Mouse (Mus musculus) small intestine, adult 2 months (tissue): ENCODE measurements around the gene Ipcef1. TPM values are rescaled to one million over a fixed set of nuclear protein-coding genes. Genes with fewer than 3 reads are reported as not detected.
"Not testable (repeated sequence)": the region's sequence is repeated elsewhere in the genome, so short reads cannot be mapped to it uniquely, and the experiment has no call there.

Source experiments
- H3K27ac ChIP-seq: fragments of 200-500 bp; 2 replicates; pipeline ENCODE4 v1.5.1; 2012; ENCODE audit warnings: low read depth, low read length, control low read depth, inconsistent platforms; ENCODE audit not compliant: insufficient read depth
- H3K27me3 ChIP-seq: fragments of 200-500 bp; 2 replicates; pipeline ENCODE4 v1.6.1; 2012; ENCODE audit warnings: mild to moderate bottlenecking, moderate library complexity, low read length, inconsistent platforms; ENCODE audit not compliant: control insufficient read depth, insufficient read depth
- H3K36me3 ChIP-seq: fragments of 200-500 bp; 2 replicates; pipeline ENCODE4 v1.6.1; 2012; ENCODE audit warnings: mild to moderate bottlenecking, low read length, control low read depth, inconsistent platforms; ENCODE audit not compliant: control insufficient read depth, insufficient read depth
- H3K4me1 ChIP-seq: fragments of 200-500 bp; 2 replicates; pipeline ENCODE4 v1.6.1; 2012; ENCODE audit warnings: low read length, inconsistent platforms, mixed read lengths; ENCODE audit not compliant: control insufficient read depth, insufficient read depth, insufficient read length
- H3K4me3 ChIP-seq: fragments of 200-500 bp; 2 replicates; pipeline ENCODE4 v1.5.1; 2012; ENCODE audit warnings: low read depth, mild to moderate bottlenecking, control low read depth, inconsistent platforms, low read length, moderate library complexity
- CTCF ChIP-seq: fragments of 200-500 bp; IDR thresholded peaks from 2 replicates; pipeline ENCODE4 v1.5.1; 2012; ENCODE audit warnings: low read depth, mild to moderate bottlenecking, control low read depth, inconsistent platforms, low read length, moderate library complexity, mixed read lengths; ENCODE audit not compliant: insufficient replicate concordance, insufficient read length; ENCODE audit errors: extremely low read depth
- POLR2A ChIP-seq: fragments of 200-500 bp; IDR thresholded peaks from 2 replicates; pipeline ENCODE4 v1.6.1; 2012; ENCODE audit warnings: low read depth, mild to moderate bottlenecking, control low read depth, inconsistent platforms, low read length, moderate library complexity
- WGBS: fragments of 180-500 bp; shearing (Covaris S2); methylation state at CpG from one replicate; pipeline ENCODE4 v1.1.7; 2018; 5-methylcytosine and 5-hydroxymethylcytosine counted together
- polyA plus RNA-seq: library from polyadenylated mRNA; depleted of rRNA; stranded (reverse); fragments of >200 nt; gene quantifications from 2 replicates; pipeline ENCODE4 v1.2.3, GENCODE M21; 2012

Gene Ipcef1
- polyA plus RNA-seq, 1 experiment: 0.19 TPM

DNA sequence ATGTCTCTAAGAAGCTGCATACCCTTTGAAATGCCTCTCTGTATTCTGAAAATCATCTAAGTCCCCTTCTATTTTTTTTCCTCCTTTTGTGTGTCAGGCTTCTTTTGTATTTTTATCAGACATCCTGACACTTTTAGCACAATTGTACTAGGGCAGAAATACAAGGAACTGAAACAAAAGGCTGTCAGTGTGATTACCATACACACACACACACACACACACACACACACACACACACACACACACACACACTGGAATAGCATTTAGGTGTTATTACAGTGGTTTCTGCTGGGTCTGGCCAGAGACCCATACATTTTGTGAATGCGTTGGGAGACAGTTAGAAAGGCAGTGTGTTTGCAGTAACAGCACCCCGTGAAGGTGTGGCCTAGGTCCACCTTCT lies 18.8 kb downstream of the Ipcef1 start:
- no peaks in the 10 kb centered on the region for H3K27me3 ChIP-seq

GRCm38 (mm10) chr10:7025028-7025427 lies 27.2 kb downstream of the Ipcef1 start:
- Histone ChIP-seq H3K27me3 (no peaks in the 10 kb centered on the region), H3K4me3 (no peak overlapping the region), H3K4me1 (no peaks in the 10 kb centered on the region), H3K27ac (no peak overlapping the region), H3K36me3 (no peaks in the 10 kb centered on the region)
- TF ChIP-seq POLR2A (no peak), CTCF (no peak)
- 76% methylated on average over 1 of the region's 1 CpGs for WGBS

More for the DNA sequence above, 18.8 kb downstream of the Ipcef1 start:
- H3K4me1 ChIP-seq: no peaks in the 10 kb centered on the region
- H3K4me3 ChIP-seq: no peak overlapping the region
- no peaks in the 10 kb centered on the region for H3K36me3 ChIP-seq
- WGBS: 89% methylated on average over 2 of the region's 2 CpGs
- TF ChIP-seq CTCF (no peak), POLR2A (no peak)
- no peak overlapping the region for H3K27ac ChIP-seq

DNA sequence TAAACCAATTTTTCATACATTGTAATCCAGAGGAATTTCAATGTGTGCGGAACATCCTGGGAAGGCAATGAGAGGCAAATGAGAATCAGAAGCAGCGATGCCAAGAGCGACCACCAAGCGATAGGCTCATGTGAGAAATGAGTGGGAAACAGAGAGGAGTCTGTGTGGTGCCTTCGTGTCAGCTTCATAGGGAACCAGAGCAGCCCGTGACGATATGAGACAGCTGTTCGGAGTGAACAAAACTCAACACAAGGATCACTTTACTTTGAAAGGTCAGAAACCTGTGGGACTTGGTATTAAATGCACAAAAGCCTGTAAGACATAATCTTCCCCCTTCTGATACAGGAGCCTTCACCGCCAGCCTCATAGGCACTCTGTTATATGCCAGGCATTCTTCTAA lies 31.7 kb downstream of the Ipcef1 start:
- TF ChIP-seq POLR2A: no peak
- H3K27ac ChIP-seq: no peak overlapping the region
- no peaks in the 10 kb centered on the region for H3K36me3 ChIP-seq
- H3K27me3 ChIP-seq: no peaks in the 10 kb centered on the region
- H3K4me1 ChIP-seq: no peaks in the 10 kb centered on the region
- WGBS: 93% methylated on average over 9 of the region's 9 CpGs
- H3K4me3 ChIP-seq: no peak overlapping the region

GRCm38 (mm10) chr10:7019781-7020386 lies 32.4 kb downstream of the Ipcef1 start:
- Histone ChIP-seq H3K36me3 (no peaks in the 10 kb centered on the region), H3K27me3 (no peaks in the 10 kb centered on the region), H3K4me1 (no peaks in the 10 kb centered on the region), H3K27ac (no peak overlapping the region), H3K4me3 (no peak overlapping the region)
- TF ChIP-seq CTCF: no peak
- TF ChIP-seq POLR2A: no peak
- WGBS: 74% methylated on average over 7 of the region's 7 CpGs

GRCm38 (mm10) chr10:7015199-7015598 lies 37.1 kb downstream of the Ipcef1 start:
- H3K4me3 ChIP-seq: no peak overlapping the region
- WGBS: 32% methylated on average over 1 of the region's 1 CpGs
- H3K27me3 ChIP-seq: no peaks in the 10 kb centered on the region
- no peak overlapping the region for H3K27ac ChIP-seq
- H3K36me3 ChIP-seq: no peaks in the 10 kb centered on the region
- no peak for TF ChIP-seq POLR2A
- no peak for TF ChIP-seq CTCF
- H3K4me1 ChIP-seq: no peaks in the 10 kb centered on the region

DNA sequence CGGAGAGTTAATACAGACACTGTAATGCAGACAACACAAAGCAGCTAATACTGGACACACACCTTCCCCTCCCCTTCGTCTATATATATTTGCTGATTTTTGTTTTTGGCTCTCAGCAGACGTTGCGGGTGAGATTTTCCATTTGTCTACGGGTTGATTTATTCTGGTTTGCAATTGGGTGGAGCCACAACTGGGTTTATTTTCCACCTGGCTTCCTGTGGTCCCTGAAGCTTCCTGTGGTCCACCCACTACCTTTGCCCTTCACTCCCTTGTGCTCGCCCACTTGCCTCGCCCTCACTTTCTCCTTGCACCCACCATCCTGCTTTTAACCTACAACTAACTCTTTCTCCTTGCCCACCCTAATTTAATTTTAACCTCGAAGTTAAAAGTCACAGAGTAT lies 41.7 kb downstream of the Ipcef1 start:
- TF ChIP-seq POLR2A (no peak), CTCF (no peak)
- Histone ChIP-seq H3K27ac (no peak overlapping the region), H3K36me3 (no peaks in the 10 kb centered on the region), H3K4me1 (no peaks in the 10 kb centered on the region), H3K4me3 (no peak overlapping the region), H3K27me3 (no peaks in the 10 kb centered on the region)
- 62% methylated on average over 8 of the region's 8 CpGs for WGBS

DNA sequence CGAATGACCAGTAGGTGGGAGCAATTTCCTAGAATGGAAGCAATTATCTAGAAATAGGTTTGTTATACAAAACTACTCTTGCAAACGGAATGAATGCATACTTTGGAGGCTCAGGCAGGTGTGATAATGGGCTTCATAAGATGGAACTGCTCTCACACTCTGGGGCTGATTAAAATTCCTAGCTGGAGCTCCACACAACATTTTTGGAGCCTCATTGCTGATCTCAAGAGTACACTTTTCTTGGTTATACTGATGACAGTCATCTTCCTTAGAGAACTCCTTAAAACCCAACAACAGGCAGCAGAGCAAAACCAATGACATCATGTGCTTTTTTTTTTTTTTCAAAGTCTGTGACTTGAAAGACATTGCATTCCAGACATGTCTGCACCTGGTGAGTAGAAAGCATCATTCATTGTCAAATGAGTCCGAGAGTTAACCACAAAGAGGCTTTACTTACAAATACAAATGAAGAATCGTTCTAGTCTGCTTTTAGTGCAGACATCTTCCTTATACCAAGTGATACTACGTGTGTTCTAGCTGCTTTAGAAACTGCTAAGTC lies 47.2 kb downstream of the Ipcef1 start:
- H3K27ac ChIP-seq: no peak overlapping the region
- no peak overlapping the region for H3K4me3 ChIP-seq
- H3K4me1 ChIP-seq: no peaks in the 10 kb centered on the region
- TF ChIP-seq CTCF: no peak
- no peak for TF ChIP-seq POLR2A
- no peaks in the 10 kb centered on the region for H3K36me3 ChIP-seq
- 46% methylated on average over 5 of the region's 5 CpGs for WGBS
- H3K27me3 ChIP-seq: no peaks in the 10 kb centered on the region

DNA sequence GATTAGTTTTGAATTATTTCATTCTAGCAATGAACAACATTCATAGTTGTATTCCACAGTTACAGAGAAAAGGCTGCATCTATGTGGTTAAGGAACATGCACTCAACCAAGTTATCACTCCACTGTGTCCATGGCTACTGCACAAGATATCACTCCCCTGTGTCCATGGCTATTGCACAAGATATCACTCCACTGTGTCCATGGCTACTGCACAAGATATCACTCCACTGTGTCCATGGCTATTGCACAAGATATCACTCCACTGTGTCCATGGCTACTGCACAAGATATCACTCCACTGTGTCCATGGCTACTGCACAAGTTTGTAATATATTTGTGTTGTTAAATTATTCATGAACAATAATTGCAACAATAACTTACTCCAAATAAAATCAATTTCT lies 48.4 kb downstream of the Ipcef1 start:
- not testable (repeated sequence) for H3K4me1 ChIP-seq, H3K27me3 ChIP-seq, H3K36me3 ChIP-seq, H3K4me3 ChIP-seq, H3K27ac ChIP-seq
